Mouse (Mus musculus) neural tube, embryonic 15.5 days (tissue): ENCODE measurements around the gene Slc16a2. TPM values are rescaled to one million over a fixed set of nuclear protein-coding genes. Genes with fewer than 3 reads are reported as not detected.

Experiments used
- ATAC-seq: fragments of 200-750 bp; cut with Nextera tagmentation; 2 replicates; pipeline ENCODE4 v1.8.0; 2017; ENCODE audit warnings: mild to moderate bottlenecking, moderate TSS enrichment, moderate library complexity; ENCODE audit not compliant: low FRiP score
- H3K27ac ChIP-seq: fragments of 300-500 bp; sonication (generic); replicated peaks from 2 replicates; pipeline ENCODE4 v1.5.1; 2015; ENCODE audit warnings: mild to moderate bottlenecking, inconsistent platforms
- H3K27me3 ChIP-seq: fragments of 300-500 bp; sonication (generic); replicated peaks from 2 replicates; pipeline ENCODE4 v1.6.1; 2015; ENCODE audit warnings: inconsistent platforms
- H3K36me3 ChIP-seq: fragments of 300-500 bp; sonication (generic); 2 replicates; pipeline ENCODE4 v1.6.1; 2015; ENCODE audit warnings: inconsistent platforms
- H3K4me1 ChIP-seq: fragments of 300-500 bp; sonication (generic); 2 replicates; pipeline ENCODE4 v1.6.1; 2015; ENCODE audit warnings: inconsistent platforms
- H3K4me2 ChIP-seq: fragments of 300-500 bp; sonication (generic); 2 replicates; pipeline ENCODE4 v1.6.1; 2015; ENCODE audit warnings: inconsistent platforms, mild to moderate bottlenecking, moderate library complexity
- H3K4me3 ChIP-seq: fragments of 300-500 bp; sonication (generic); replicated peaks from 2 replicates; pipeline ENCODE4 v1.5.1; 2015; ENCODE audit warnings: mild to moderate bottlenecking, inconsistent platforms
- H3K9ac ChIP-seq: fragments of 300-500 bp; sonication (generic); replicated peaks from 2 replicates; pipeline ENCODE4 v1.6.1; 2015; ENCODE audit warnings: mild to moderate bottlenecking, inconsistent platforms
- H3K9me3 ChIP-seq: fragments of 300-500 bp; sonication (generic); replicated peaks from 2 replicates; pipeline ENCODE4 v1.6.1; 2016; ENCODE audit warnings: inconsistent platforms
- WGBS: fragments of 180-500 bp; shearing (Covaris S2); methylation state at CpG from one replicate; pipeline ENCODE4 v1.1.7; 2015; ENCODE audit warnings: mixed read lengths; 5-methylcytosine and 5-hydroxymethylcytosine counted together
- polyA plus RNA-seq: library from polyadenylated mRNA; unstranded; fragments of >200 nt; fragmentation: Nextera tagmentation; extraction: Ambion mirVana; gene quantifications from 2 replicates; pipeline ENCODE4 v1.2.1, GENCODE M21; 2015

The Slc16a2 gene
- 19.1 and 20.3 TPM in 2 replicates for polyA plus RNA-seq

- whole genome bisulfite sequencing = 7% methylated on average over 17 of the region's 17 CpGs
- H3K4me3 ChIP-seq = peak within 1 kb of the TSS; percentile 56
- H3K9ac ChIP-seq = peak within 1 kb of the TSS; percentile 62
- H3K27ac ChIP-seq = peak within 1 kb of the TSS; percentile 75
- ATAC-seq = peak; percentile 92
- H3K27me3 ChIP-seq = peaks cover 62% of the 10 kb centered on the region
- no peaks in the 10 kb centered on the region for H3K36me3 ChIP-seq
- H3K9me3 ChIP-seq = no peaks in the 10 kb centered on the region
- peaks cover 9% of the 10 kb centered on the region for H3K4me1 ChIP-seq
- H3K4me2 ChIP-seq = peak within 1 kb of the TSS; percentile 75
Observed at GRCm38 (mm10) chrX:103821832-103822196, at the start of gene Slc16a2. Slc16a2 (minus strand) TSS chrX:103821983.

GRCm38 (mm10) chrX:103863502-103863901 lies 41.7 kb upstream of the Slc16a2 start:
- 65% methylated on average over 2 of the region's 2 CpGs for WGBS
- Histone ChIP-seq H3K4me1 (no peaks in the 10 kb centered on the region), H3K9ac (no peak overlapping the region), H3K4me3 (no peak overlapping the region), H3K36me3 (no peaks in the 10 kb centered on the region), H3K27ac (no peak overlapping the region), H3K4me2 (no peak overlapping the region), H3K9me3 (no peaks in the 10 kb centered on the region), H3K27me3 (peaks cover 33% of the 10 kb centered on the region)
- ATAC-seq = no peak

GRCm38 (mm10) chrX:103862877-103863276 lies 41.1 kb upstream of the Slc16a2 start:
- Histone ChIP-seq H3K27ac (no peak overlapping the region), H3K4me1 (no peaks in the 10 kb centered on the region), H3K4me3 (no peak overlapping the region), H3K9ac (no peak overlapping the region), H3K9me3 (no peaks in the 10 kb centered on the region), H3K4me2 (no peak overlapping the region), H3K27me3 (peaks cover 30% of the 10 kb centered on the region), H3K36me3 (no peaks in the 10 kb centered on the region)
- 87% methylated on average over 3 of the region's 3 CpGs for WGBS
- ATAC-seq = no peak

DNA sequence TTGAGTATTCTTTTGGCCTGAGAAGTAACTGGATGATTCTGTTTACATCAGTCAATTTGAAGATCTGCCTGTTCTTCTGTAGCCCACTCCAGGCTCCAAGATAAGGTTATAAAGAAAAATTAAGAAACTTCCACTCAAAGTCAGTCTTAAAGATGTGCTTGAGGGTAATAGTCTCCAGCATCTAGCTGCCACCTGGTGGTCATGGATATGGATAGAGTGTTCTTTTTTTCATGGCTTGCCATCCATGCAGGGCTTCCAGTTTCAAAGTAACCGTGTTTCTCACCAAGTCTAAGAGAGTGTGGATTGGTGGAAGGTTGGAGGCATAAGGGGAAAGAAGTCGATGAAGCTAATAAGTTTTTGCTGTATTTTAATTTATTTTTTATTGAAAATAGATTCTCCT lies 23.5 kb upstream of the Slc16a2 start:
- no peak for ATAC-seq
- Histone ChIP-seq H3K4me1 (no peaks in the 10 kb centered on the region), H3K27ac (no peak overlapping the region), H3K9me3 (no peaks in the 10 kb centered on the region), H3K4me3 (no peak overlapping the region), H3K36me3 (no peaks in the 10 kb centered on the region), H3K4me2 (no peak overlapping the region), H3K9ac (no peak overlapping the region), H3K27me3 (peaks cover 31% of the 10 kb centered on the region)
- 41% methylated on average over 2 of the region's 2 CpGs for WGBS

DNA sequence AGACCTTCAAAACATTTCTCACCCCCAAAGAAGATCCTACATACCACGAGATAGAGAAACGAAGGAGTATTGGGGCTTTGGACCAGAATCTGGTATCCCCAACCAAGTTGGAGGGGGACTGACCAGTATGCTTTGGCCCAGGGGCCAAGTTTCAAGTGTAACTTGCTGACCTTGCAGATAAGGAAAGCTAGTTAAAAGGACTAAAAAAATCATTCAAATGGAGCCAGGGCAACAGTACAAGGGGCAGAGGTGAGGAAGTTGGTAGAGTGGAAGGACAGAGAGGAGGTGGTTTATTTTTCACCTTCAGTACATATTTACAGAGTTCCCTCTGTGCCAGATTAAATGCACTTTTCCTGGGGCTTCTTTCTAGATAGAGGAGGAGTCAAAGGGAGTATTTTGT lies 7.1 kb upstream of the Slc16a2 start:
- Histone ChIP-seq H3K9ac (no peak overlapping the region), H3K9me3 (no peaks in the 10 kb centered on the region), H3K36me3 (no peaks in the 10 kb centered on the region), H3K27ac (no peak overlapping the region), H3K4me3 (no peak overlapping the region), H3K4me2 (no peak overlapping the region), H3K27me3 (peaks cover 29% of the 10 kb centered on the region), H3K4me1 (no peaks in the 10 kb centered on the region)
- no peak for ATAC-seq
- 91% methylated on average over 2 of the region's 2 CpGs for WGBS

- 17% methylated on average over 17 of the region's 20 CpGs for WGBS
- peak; percentile 60 for ATAC-seq
- Histone ChIP-seq H3K27ac (peak overlapping the region; percentile 75), H3K4me3 (peak overlapping the region; percentile 56), H3K4me2 (peak overlapping the region; percentile 75), H3K27me3 (peaks cover 62% of the 10 kb centered on the region), H3K4me1 (peaks cover 9% of the 10 kb centered on the region), H3K9me3 (no peaks in the 10 kb centered on the region), H3K9ac (peak overlapping the region; percentile 40), H3K36me3 (no peaks in the 10 kb centered on the region)
Observed at GRCm38 (mm10) chrX:103822271-103822811, 558 bp upstream of the Slc16a2 start.

DNA sequence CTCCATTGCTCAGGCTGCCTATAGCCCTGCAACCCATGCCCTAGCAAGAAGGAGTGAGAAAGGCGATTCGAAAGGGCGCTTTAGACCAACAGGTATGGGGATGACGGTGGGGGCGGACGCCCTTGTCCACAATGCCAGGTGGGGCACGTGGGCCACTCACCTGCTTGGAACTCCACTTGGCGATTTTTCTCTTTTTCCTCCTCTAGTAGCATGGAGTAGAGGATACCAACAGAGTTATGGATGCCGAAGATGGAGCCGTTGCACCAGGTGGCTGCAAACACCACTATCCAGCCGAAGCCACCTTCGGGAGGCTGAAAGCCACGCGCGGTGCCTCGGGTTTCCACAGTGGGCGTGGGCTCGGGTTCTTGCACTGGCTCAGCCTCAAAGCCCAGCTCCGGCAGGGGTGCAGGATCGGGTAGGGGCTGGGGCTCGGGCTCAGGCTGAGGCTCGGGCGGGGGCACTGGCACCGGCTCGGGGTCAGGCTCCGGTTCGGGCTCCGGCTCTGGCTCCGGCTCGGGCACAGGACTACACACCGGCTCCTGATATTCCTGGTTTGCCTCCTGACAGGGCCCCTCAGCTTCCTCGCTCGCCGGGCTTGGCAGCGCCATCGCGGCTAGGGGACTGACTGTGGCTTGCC lies 470 bp downstream of the Slc16a2 start:
- peaks cover 62% of the 10 kb centered on the region for H3K27me3 ChIP-seq
- H3K4me3 ChIP-seq = peak overlapping the region; percentile 56
- peak overlapping the region; percentile 75 for H3K4me2 ChIP-seq
- H3K36me3 ChIP-seq = no peaks in the 10 kb centered on the region
- peak overlapping the region; percentile 62 for H3K9ac ChIP-seq
- H3K9me3 ChIP-seq = no peaks in the 10 kb centered on the region
- H3K27ac ChIP-seq = peak overlapping the region; percentile 75
- peak; percentile 72 for ATAC-seq
- peaks cover 9% of the 10 kb centered on the region for H3K4me1 ChIP-seq
- WGBS = 26% methylated on average over 37 of the region's 37 CpGs

DNA sequence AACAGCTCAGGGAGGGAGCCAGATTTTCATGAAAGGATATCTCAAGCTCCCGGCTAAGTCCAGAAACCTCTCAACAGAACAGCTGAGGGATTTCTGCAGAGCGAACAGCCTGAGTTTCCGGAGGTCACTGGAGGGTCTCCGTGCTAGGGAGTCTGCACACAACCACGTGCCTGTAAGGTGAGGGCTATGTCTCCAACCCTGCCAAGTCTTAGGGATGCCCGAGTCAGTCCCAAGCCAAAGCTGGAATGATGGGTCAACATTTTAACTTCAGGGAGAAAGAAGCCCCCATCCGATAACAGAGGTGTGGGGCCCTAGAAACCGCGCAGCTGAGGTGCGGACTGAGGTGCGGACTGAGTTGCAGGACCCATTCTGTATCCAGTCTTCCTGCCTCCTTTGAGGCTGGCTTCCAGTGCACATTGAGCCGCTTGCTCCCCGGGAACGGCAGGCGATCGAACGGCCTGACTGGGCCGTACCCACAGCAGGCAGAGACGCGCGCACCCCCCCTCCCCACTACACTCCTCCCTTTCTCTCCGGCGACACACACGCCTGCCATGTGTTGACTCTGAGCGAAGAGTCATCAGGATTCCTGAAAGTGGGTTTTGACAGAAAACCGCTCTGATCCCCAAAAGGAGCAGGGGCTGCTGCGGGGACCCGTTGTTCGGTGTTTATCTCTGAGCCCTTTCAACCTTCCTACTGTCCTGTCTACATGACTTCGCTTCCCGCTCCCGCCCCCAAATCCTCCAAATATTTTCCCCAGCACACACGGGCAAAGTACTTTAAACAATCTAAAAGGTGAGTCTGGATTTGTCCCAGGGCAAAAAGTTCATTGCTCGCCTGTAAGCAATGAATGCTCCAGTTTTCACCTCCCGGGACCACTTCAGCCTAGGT lies 1.2 kb downstream of the Slc16a2 start:
- peak overlapping the region; percentile 62 for H3K9ac ChIP-seq
- no peaks in the 10 kb centered on the region for H3K36me3 ChIP-seq
- ATAC-seq = 0 out of 2 replicates have a peak, but pooled peaks have one; percentile 26
- peak overlapping the region; percentile 75 for H3K4me2 ChIP-seq
- 23% methylated on average over 35 of the region's 35 CpGs for WGBS
- H3K4me3 ChIP-seq = peak overlapping the region; percentile 56
- no peaks in the 10 kb centered on the region for H3K9me3 ChIP-seq
- H3K27ac ChIP-seq = no peak overlapping the region
- H3K4me1 ChIP-seq = peaks cover 9% of the 10 kb centered on the region
- peaks cover 65% of the 10 kb centered on the region for H3K27me3 ChIP-seq

GRCm38 (mm10) chrX:103819253-103819652 lies 2.5 kb downstream of the Slc16a2 start:
- ATAC-seq = no peak
- Histone ChIP-seq H3K27me3 (peaks cover 59% of the 10 kb centered on the region), H3K9me3 (no peaks in the 10 kb centered on the region), H3K4me3 (0 out of 2 replicates have a peak overlapping the region, but pooled peaks have one; percentile 56), H3K9ac (no peak overlapping the region), H3K36me3 (no peaks in the 10 kb centered on the region), H3K4me2 (peak overlapping the region; percentile 75), H3K27ac (no peak overlapping the region), H3K4me1 (peaks cover 9% of the 10 kb centered on the region)
- WGBS = 52% methylated on average over 6 of the region's 6 CpGs

DNA sequence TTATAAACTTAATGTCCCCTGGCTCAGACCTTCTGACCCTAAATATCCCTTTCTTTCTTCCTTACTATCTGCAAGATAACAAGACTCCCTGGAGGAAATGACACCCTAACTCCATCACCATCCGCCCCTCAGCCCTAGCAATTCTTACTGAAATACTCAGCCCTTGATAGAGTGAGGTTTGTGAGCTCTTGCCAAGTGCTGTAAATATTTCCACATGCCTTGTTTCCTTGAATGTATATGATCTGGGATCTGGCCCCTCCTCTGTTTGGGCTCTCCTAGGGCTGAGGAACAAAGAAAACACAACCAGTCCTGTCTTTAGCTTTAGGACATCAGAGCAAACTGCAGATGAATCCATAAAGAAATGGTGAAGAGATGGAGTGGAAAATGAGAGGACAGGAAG lies 9.1 kb downstream of the Slc16a2 start:
- no peak for ATAC-seq
- Histone ChIP-seq H3K36me3 (no peaks in the 10 kb centered on the region), H3K27me3 (peaks cover 41% of the 10 kb centered on the region), H3K9me3 (no peaks in the 10 kb centered on the region), H3K27ac (no peak overlapping the region), H3K4me1 (no peaks in the 10 kb centered on the region), H3K4me3 (no peak overlapping the region), H3K4me2 (no peak overlapping the region), H3K9ac (no peak overlapping the region)
- WGBS = 70% methylated on average over 1 of the region's 1 CpGs

DNA sequence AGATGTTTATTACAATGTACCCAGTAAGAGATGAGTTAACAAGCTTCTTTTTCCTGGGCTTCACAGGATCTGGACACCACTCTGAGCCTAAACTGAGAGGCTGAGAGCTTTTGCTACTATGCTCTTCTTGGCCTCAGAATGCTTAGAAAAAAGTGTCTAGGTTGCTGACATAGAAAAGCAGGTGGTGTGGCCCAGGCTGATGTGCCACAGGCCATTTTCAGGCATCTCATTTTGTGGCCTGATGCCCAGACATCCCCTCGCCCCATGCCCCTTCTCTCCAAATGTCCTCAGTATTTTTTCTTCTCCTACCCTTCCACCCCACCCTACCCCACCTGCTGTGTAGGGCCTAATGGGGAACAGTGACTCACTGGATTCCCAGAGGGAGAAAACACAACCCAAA lies 11.3 kb downstream of the Slc16a2 start:
- no peaks in the 10 kb centered on the region for H3K36me3 ChIP-seq
- ATAC-seq = no peak
- H3K9me3 ChIP-seq = no peaks in the 10 kb centered on the region
- H3K4me2 ChIP-seq = no peak overlapping the region
- no peak overlapping the region for H3K9ac ChIP-seq
- peaks cover 49% of the 10 kb centered on the region for H3K27me3 ChIP-seq
- 79% methylated on average over 1 of the region's 1 CpGs for WGBS
- no peak overlapping the region for H3K4me3 ChIP-seq
- no peaks in the 10 kb centered on the region for H3K4me1 ChIP-seq
- no peak overlapping the region for H3K27ac ChIP-seq
